Comparison of ENCODE assay signal across 8 mouse cellular contexts in genomic region chr17:17625887-17626679, GRCm38 (mm10). TPM values are rescaled to one million over a fixed set of nuclear protein-coding genes. Genes with fewer than 3 reads are reported as not detected.
A peak's percentile ranks its signal among the peaks of the same experiment; 100 is the strongest.
DNase-seq lines count a peak whose midpoint lies in the region; ATAC-seq and TF ChIP-seq lines count a peak whose summit lies in the region.

No protein-coding gene starts in this region.

- TF ChIP-seq CTCF in liver, embryonic 14.5 days (IDR thresholded peaks at IDR 0.05; ENCODE audit: low read depth) = no peak

- DNase-seq in embryo, embryonic 11 days = peak; percentile 34
- no peak for DNase-seq in embryo, embryonic 9.5 days (ENCODE audit: extremely low spot score)
- peak; percentile 69 for DNase-seq in 416B (ENCODE audit: low read depth)
- peak in 1 of 3 experiments; percentile 47 for DNase-seq in liver, embryonic 14.5 days (ENCODE audit: low read depth in 3 of 3, low spot score in 3 of 3)
- no peak for DNase-seq in Muller cell, postnatal 12 days (ENCODE audit: inconsistent ontology term)
- DNase-seq in frontal cortex, adult 2 months (ENCODE audit: extremely low spot score in 1 of 2, low spot score in 1 of 2) = no peak
- no peak for DNase-seq in gastrocnemius, postnatal 36 days

- no peaks in the 10 kb centered on the region for H3K36me3 ChIP-seq in embryonic facial prominence, embryonic 15.5 days
- no peaks in the 10 kb centered on the region for H3K36me3 ChIP-seq in liver, embryonic 14.5 days (replicated peaks; ENCODE audit: control insufficient read depth, insufficient read depth, low read depth)

- TF ChIP-seq EP300 in liver, embryonic 14.5 days (IDR thresholded peaks at IDR 0.05; ENCODE audit: low read depth) = no peak

- H3K4me3 ChIP-seq in embryonic facial prominence, embryonic 15.5 days (replicated peaks) = peak overlapping the region; percentile 97
- peak overlapping the region; percentile 79 to 92 for H3K4me3 ChIP-seq in liver, embryonic 14.5 days (ENCODE audit: insufficient read depth in 1 of 2, low read depth in 2 of 2, low read length in 2 of 2)

- peak overlapping the region; percentile 59 for H3K4me2 ChIP-seq in embryonic facial prominence, embryonic 15.5 days (replicated peaks)
- peak overlapping the region; percentile 91 for H3K4me2 ChIP-seq in liver, embryonic 14.5 days (ENCODE audit: low read depth)

- ATAC-seq in embryonic facial prominence, embryonic 15.5 days (ENCODE audit: insufficient number of reproducible peaks, low FRiP score, low TSS enrichment, low read depth) = no peak
- ATAC-seq in liver, embryonic 14.5 days (ENCODE audit: insufficient read depth) = no peak

- intact Hi-C loops in gastrocnemius, postnatal 36 days (cut with DNase I) = loop anchor here (10.0 kb wide), 1 partner anchor 51 kb away; no protein-coding TSS in a partner anchor

- 50% methylated on average over 7 of the region's 7 CpGs for WGBS in embryonic facial prominence, embryonic 15.5 days
- 21% methylated on average over 7 of the region's 7 CpGs for WGBS in liver, embryonic 14.5 days (ENCODE audit: insufficient replicate concordance)

- no peaks in the 10 kb centered on the region for H3K9me3 ChIP-seq in embryonic facial prominence, embryonic 15.5 days (replicated peaks)
- H3K9me3 ChIP-seq in liver, embryonic 14.5 days (ENCODE audit: control insufficient read depth, low read length) = no peaks in the 10 kb centered on the region

- peak overlapping the region; percentile 97 for H3K9ac ChIP-seq in embryonic facial prominence, embryonic 15.5 days
- peak overlapping the region; percentile 94 for H3K9ac ChIP-seq in liver, embryonic 14.5 days (replicated peaks)

- peak overlapping the region; percentile 100 for H3K27ac ChIP-seq in embryonic facial prominence, embryonic 15.5 days (replicated peaks)
- peak overlapping the region; percentile 90 for H3K27ac ChIP-seq in liver, embryonic 14.5 days

- H3K4me1 ChIP-seq in embryonic facial prominence, embryonic 15.5 days = peaks cover 12% of the 10 kb centered on the region; the same call in 1 of the 2 replicates
- H3K4me1 ChIP-seq in liver, embryonic 14.5 days (replicated peaks; ENCODE audit: control insufficient read depth in 2 of 2, insufficient read depth in 2 of 2, low read length in 1 of 2) = peaks cover 6 to 10% of the 10 kb centered on the region in 2 experiments; a peak in 3 of 4 replicates

- no peaks in the 10 kb centered on the region for H3K27me3 ChIP-seq in embryonic facial prominence, embryonic 15.5 days
- no peaks in the 10 kb centered on the region for H3K27me3 ChIP-seq in liver, embryonic 14.5 days (ENCODE audit: control insufficient read depth, insufficient read depth, low read length)

RNA-seq across cellular contexts. Expression of gene Lnpep, which starts 1.2 kb away (rescaled TPM):
- polyA plus RNA-seq in embryonic facial prominence, embryonic 15.5 days (2015; fragmentation: Nextera tagmentation; extraction: Ambion mirVana) = 9.8 and 10.4 TPM in 2 replicates
- 3.0 and 3.5 TPM in 2 replicates for polyA plus RNA-seq in liver, embryonic 14.5 days (2012; rRNA removed)
- polyA plus RNA-seq in liver, embryonic 14.5 days (2014; fragmentation: Nextera tagmentation; extraction: Ambion mirVana) = 2.1 and 2.3 TPM in 2 replicates
- 23.4 and 24.2 TPM in 2 replicates for polyA plus RNA-seq in frontal cortex, adult 2 months (2012; rRNA removed)
- 10 to 100 TPM; 54.3 to 80.5 TPM for total RNA-seq in gastrocnemius, postnatal 36 days (2021)

Comparison
In these comparisons a context has a peak if more than half of its experiments do, and no peak if none do; other contexts are left out.
1. DNase-seq: peak in embryo, embryonic 11 days (single experiment) and 416B (single experiment); none in embryo, embryonic 9.5 days (single experiment), Muller cell, postnatal 12 days (single experiment), frontal cortex, adult 2 months (0 of 2) and gastrocnemius, postnatal 36 days (0 of 2).